Mouse (Mus musculus) layer of hippocampus, postnatal 25 days (tissue): Measurements from ENCODE around the gene Trappc12. TPM values are rescaled to one million over a fixed set of nuclear protein-coding genes. Genes with fewer than 3 reads are reported as not detected.

Source experiments
- DNase-seq, 2 experiments: peaks; one replicate each; pipeline ENCODE4 v3.0.0; 2022; ENCODE audit warnings: mixed read lengths in 2 of 2, low spot score in 1 of 2; ENCODE audit errors: extremely low spot score in 1 of 2
- microRNA-seq, 2 experiments: library from miRNA; unstranded; fragments of <30 nt; microRNA quantifications; one replicate each; pipeline ENCODE4 v1.2.0; 2021
- total RNA-seq, 2 experiments: library from RNA; stranded (reverse); gene quantifications; 2 replicates each; pipeline ENCODE4 v1.2.3; 2021

The Trappc12 gene
- total RNA-seq, 2 experiments from 2014 or later, result 57.9 to 59.4 TPM

DNA sequence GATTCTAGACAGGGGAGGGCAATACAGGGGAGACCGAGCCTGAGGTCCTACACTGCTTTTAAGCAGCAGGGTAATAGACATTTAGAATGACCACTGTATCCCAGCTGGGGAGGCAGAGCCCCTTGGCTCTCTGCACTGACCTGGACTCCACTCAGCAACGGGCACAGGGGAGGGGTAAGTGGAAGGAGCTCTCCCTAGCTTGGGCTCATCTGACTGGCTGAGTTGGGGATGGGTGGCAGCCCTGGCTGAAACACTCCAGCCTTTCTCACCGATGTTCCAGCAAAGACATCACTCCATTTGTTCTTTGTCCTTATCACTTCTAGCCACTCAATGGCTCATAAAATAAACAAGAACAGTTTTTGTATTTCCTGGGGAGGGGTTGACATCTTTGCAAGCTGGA is 56.5 kb downstream of the Trappc12 start:
- DNase-seq, result no peak

DNA sequence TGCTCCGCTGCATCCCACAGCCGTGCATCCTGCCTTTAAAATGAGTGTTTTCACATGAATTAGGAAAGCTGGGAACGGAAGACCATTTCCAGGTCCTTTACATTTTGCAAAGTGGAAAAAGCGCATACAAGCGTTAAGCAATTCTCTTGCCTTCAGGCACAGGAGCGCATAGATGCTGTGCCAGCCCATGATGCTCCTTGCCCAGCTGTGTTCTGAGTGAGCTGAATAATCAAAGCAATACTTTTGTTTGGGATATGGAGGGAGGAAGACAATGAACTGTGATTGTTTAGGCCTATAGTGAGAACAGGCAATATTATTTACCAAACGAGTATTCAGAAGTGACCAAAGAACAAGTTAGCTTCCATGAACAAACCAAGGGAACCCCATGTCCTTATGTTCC is 59.5 kb downstream of the Trappc12 start:
- no peak for DNase-seq

DNA sequence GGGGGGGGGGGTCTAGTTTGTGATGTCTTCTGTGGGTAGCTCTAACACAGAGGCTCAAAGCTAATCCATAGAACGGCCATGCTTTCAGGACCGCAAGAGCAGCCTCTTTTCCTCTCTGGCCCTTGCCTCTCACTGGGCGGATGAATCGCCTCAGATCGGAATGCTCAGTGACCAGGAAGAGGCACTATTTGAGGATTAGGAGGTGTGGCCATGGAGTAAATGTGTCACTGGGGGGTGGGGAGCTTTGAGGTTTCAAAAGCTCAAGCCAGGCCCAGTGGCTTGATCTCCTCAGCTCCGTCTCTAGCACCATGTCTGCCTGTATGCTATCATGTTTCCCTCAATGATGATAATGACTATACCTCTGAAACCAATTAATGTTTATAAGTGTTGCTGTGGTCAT is 61.3 kb downstream of the Trappc12 start:
- no peak for DNase-seq

DNA sequence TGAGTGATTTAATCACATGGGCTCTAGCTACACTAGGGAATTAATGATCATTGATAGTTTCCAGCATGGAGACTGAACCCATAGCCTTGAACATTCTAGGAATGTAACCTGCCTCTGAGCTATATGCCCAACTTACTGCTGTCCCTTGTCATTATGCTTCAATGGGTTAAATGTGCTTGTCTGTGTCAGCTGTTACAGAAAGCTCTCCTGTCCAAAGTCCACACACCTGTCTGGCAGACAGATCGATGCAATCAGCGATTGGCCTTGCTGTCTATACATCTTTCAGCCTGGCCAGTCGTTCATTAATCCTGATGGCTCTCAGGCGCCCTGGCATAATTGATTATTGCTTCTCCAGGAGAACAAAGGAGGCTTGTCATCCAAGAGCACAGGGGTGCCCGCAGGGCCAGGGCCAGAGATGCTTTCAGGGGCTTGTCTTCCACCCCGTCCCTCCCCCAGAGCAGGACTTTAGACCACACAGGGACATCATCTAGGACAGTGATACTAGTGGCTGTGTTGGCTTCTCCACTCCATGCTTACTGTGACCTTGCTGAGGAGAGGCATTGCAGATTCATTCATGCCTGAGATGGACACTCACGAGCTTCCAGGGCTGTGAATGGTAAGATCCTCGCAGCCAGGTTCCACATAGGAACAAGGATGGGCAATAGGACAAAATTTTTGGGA is 63.9 kb downstream of the Trappc12 start:
- no peak for DNase-seq

DNA sequence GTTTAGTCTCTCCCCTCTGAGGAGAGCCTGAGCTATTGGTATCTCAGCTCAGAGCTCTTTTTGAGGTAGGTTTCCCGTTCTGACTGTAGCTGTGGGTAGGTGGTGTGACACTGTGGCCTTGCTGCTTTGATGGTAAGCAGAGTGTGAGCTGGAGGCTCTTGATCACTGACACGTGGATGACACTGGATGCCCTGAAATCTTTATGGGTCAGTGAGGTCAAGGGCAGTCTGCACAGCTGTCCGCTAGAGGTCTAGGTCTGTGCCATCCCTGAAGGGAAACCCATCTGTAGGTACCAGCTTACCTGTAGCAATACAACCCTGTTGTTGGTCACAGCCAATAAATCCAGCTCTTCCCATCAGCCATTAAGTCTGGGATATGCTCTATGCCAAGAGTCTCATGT is 64.5 kb downstream of the Trappc12 start:
- no peak for DNase-seq

DNA sequence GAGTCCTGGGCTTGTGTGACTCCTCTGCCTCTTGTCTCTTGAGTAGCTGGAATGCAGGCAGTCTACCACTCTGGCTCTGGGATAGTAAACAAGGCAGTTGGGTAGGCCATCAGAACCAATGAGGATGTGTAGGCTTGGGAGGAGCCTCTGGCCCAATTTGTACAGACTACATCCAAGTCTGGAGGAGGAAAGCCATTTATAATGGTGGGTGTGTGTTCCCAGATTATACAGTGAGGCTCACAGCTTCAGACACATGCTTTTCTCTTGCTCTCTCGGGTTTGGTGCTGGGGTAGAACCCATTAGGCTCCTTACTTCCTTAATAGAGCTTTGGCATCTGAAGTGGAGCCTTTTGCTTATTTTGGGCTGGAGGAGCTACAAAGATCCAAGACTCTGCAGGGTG is 65.6 kb downstream of the Trappc12 start:
- DNase-seq, result no peak

DNA sequence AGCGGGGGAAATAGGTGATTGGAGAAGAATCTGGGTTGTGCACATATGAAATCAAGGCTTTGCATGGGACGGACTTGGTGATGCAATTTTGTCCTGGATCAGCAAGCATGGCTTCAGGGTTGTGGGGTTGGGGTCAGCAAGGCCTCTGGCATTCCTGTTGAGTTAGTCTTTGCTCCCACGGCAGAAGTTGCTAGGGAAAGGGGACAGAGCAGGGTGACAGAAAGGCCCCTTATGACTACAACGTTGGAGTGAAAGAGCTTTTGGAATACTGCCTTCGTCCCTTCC is 74.4 kb downstream of the Trappc12 start:
- no peak for DNase-seq

DNA sequence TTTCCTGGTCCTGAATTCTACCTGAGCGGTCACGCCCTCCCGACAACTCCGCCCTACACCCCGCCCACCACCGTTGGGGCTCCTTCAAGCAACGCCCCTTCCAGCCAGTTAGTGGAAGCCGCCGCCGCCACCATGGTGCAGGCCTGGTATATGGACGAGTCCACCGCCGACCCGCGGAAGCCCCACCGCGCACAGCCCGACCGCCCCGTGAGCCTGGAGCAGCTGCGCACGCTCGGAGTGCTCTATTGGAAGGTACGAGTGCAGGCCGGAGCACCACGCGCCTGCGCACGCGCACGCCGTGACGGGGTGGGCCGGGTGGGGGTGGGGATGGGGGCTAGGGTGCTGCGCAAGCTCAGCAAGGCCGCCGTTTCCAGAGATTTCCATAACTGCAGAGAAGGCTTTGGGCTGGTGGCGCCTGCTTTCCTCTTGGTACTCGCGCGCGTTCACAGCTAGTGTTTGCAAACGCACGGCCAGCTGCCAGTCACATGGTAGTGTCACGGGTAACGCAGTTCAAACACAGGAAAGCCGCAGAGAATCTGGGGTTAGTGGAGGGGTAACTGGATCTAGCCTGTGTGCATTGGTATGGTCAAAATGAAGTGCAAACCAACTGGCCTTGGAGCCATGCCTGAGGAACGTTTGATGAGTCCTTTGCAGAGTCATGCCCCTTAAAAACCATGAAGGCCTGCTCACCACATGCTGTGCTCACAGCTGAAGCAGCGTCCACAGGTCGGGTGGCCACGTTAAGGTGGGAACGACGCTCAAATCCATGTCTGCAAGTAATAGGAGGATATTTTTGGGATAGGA is 74.9 kb downstream of the Trappc12 start, which contains the start of gene Adi1:
Gene Adi1, plus strand, starts transcription at position 111 of the 804 bp plus-strand sequence.
- DNase-seq, result peak; percentile 77 to 83

DNA sequence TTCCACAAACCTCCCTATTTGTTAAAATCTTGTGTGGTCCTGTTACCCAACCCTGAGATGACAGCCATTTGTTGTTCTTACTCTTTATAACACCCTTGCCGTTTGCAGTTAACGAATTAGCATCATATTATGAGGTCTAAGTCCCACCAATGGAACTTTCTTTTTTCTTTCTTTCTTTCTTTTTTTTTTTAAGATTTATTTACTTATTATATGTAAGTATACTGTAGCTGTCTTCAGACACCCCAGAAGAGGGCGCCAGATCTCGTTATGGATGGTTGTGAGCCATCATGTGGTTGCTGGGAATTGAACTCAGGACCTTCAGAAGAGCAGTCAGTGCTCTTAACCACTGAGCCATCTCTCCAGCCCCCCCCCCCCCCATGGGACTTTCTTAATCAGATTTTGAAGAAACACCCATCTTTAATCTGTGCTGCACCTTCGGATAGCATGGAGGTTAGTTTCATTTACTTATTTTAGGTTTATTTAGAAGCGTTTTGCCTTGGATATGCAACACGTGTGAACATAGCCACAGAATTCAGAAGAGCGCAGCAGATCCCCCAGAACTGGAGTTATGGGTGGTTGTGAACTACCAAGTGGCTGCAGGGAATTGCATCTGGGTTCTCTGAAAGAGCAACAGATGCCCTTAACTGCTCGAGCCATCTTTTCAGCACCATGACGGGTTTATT is 76.1 kb downstream of the Trappc12 start:
- no peak for DNase-seq

DNA sequence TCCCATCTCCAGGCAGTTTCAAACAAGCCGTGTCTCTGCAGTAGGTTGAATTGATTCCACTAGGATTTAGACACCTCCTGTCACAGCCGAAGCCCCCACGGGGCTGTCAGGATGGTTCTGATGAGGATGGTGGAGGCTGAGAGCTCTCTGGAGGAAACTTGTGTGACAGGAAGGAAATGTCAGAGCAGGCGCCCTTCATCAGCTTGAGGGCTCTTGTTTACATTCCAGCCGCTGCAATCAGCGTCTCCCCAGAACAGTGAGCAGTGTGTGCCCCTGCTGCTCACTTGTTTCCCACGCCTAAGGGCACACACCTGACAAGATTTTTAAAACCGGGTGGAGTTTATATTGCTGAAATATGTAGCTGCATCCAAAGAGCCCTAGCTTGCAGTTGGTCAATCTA is 83.0 kb downstream of the Trappc12 start:
- no peak for DNase-seq

DNA sequence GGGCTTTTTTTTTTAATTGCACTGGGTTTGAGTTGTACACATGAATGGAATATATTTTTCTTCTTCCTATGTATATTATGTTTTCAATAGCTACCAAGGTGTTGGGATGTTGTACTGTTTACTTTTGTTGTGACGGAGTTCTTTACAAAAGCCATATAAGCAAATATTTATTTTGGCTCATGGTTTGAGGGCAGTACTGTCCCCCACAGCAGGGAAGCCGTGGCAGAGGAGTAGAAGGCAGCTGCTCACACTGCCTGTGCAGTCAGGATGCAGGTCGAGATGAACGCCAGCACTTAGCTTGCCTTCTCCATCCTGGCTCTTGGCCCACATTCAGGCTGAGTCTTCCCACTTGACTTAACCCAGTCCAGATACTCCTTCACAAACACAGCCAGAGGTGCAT is 83.5 kb downstream of the Trappc12 start:
- DNase-seq, result no peak

DNA sequence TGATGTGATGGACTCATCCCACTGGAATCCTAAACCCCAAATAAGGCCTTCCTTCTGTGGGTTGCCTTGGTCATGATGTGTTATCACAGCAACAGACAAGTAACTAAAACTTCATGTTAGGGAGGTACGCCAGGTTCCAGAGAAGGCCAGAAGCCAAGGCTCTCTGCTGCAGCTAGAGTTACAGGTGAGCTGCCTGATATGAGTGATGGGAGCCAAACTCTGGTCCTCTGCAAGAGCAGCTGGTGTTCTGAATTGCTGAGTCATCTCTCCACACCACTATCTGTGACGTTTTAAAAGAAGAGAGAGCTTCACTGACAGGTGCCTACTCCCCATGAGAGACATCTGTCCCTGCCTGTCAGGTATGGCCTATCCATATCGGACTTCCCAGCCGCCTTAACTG is 87.6 kb downstream of the Trappc12 start:
- no peak for DNase-seq

DNA sequence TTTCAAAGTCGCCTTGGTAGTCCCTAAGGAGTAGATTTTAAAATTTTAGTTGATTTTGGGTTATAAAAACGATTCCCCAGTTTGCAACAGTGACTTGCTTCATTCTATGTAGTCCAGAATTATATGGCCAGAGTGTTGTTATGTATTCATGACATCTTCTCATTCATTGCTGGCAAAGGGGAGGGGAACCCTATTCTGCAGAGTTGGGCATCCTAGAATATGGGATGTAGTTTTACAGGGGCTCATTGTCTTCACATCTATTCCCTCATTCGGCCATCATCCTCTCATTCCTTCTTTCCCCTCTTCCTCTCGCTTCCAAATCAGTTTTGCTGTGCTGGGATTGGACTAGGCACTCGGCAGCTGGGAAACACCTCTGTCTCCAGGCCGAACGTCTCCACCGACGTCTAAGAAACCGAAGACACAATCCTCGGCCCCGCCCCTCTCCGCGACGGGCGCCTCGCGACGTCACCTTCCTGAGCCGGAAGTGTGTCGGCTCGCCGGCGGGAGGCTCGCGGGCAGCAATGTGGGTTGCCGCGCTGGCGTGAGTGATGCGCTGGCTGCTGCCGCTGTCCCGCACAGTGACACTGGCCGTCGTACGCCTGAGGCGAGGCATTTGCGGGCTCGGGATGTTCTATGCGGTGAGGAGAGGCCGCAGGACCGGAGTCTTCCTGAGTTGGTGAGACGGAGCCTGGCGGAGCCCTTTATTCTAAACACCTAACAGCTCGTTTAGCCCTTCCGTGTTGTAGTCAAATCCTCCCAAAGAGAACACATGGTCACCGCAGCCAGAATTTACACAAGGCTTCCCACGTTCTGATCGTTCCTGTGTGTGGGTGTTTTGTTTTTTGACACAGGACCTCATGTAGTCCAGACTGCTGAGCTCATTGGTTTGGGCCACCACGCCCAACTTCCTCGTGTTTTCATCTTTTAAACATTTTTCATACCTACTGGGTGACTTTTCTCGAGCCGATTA is 100.8 kb downstream of the Trappc12 start, which contains the start of gene Rnaseh1:
Gene Rnaseh1, plus strand, starts transcription at position 462 of the 970 bp plus-strand sequence.
- peak; percentile 84 to 85 for DNase-seq

Small RNA genes within 50 kb of the gene (microRNA-seq; reads per million reads assigned to microRNA genes)
- gene Mir6937, result 0.18 to 1.00 reads per million in 2 experiments

Other genes starting within 250 kb of the Trappc12 start
- gene Dcdc2c, start 198.1 kb downstream of the Trappc12 start, total RNA-seq, result under 1 TPM; 0.25 to 0.52 TPM
- gene Allc, start 167.9 kb downstream of the Trappc12 start, total RNA-seq, result under 1 TPM; 0.44 to 0.45 TPM
- under 1 TPM; 0.42 to 0.69 TPM for gene Colec11, start 127.1 kb downstream of the Trappc12 start, total RNA-seq
- gene Rps7, start 114.5 kb downstream of the Trappc12 start, total RNA-seq, result 100 to 1,000 TPM; 257 to 314 TPM
- 10 to 100 TPM; 12.0 to 16.9 TPM for gene Rnaseh1, start 100.9 kb downstream of the Trappc12 start, total RNA-seq
- gene Adi1, start 75.2 kb downstream of the Trappc12 start, total RNA-seq, result 10 to 100 TPM; 29.7 to 35.0 TPM
- 10 to 100 TPM; 48.8 to 52.1 TPM for gene Eipr1, start 1.3 kb upstream of the Trappc12 start, total RNA-seq